Mouse (Mus musculus): Measurements from ENCODE around the gene Gm21994.
"Not testable (repeated sequence)": the region's sequence is repeated elsewhere in the genome, so short reads cannot be mapped to it uniquely, and the experiment has no call there.

DNA sequence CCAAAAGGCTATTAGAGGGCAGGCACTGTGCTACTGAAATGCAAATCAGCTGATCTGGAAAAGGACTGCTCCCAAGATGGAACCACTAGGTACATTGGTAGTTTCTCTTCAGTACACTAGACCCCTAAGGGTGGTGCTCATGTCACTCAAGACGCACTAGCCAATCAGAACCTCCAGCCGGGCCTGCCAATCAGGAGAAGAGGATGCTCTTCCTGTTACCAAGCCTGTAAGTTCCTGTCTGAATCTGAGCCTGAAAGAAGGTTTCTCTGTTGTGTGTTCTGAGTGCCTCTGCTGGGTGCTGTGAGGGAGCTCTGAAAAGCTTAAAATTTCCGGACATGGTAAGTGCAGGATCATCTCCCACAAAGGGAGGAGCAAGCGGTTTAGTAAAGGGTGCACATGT lies 1.9 kb upstream of the Gm21994 start, which contains the start of gene Gm14124:
- TF ChIP-seq GATA1 (IDR thresholded peaks at IDR 0.05; ENCODE audit: borderline replicate concordance, low read length); CTCF (IDR thresholded peaks at IDR 0.05; ENCODE audit: low read depth, low read length): not testable (repeated sequence)
